Mouse (Mus musculus) layer of hippocampus, adult 11-12 months (tissue): ENCODE results near the gene Txlnb.
A peak's percentile ranks its signal among the peaks of the same experiment; 100 is the strongest.
"Not testable (repeated sequence)": the region's sequence is repeated elsewhere in the genome, so short reads cannot be mapped to it uniquely, and the experiment has no call there.

ENCODE experiments used
- DNase-seq: peaks from one replicate; pipeline ENCODE4 v3.0.0; 2022; ENCODE audit warnings: low spot score

Txlnb gene

DNA sequence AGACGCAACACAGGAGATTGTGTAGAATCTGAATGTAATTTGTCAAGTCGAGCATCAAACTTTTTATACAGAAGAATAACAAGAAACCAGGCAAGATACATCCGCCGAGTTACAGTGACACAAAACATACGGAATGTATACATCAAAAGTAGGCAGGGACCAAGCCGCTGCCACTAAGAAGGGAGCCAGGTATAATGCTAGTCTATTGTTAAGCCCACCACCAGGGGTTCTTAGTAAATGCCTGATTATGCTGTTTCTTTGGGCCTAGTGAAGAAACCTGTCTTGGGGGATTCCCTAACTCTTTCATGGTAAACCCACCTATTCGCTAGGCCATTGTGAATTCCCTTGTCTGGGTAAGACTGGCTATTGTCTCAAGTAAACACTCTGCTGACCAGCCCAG, 24.4 kb downstream of the Txlnb start:
- DNase-seq = not testable (repeated sequence)

DNA sequence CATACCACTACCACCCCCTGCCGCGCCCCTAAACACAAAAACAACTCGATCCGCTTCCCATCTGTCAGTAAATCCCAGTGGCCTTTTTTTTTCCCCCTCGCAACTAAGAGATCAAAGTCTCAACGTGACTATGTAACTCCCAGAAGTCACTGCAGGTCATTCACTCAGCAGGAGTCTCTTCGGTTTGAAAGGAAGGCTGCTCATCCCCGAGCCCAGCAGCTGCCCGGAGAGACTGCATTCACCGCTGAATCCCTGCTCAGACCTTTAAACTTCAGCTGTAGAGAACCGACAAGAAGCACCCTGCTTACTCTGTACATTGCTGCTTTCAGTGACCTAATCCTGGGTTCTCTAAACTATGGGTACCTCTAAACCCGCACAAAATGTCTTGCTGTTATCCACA, 31.4 kb downstream of the Txlnb start:
- no peak for DNase-seq

DNA sequence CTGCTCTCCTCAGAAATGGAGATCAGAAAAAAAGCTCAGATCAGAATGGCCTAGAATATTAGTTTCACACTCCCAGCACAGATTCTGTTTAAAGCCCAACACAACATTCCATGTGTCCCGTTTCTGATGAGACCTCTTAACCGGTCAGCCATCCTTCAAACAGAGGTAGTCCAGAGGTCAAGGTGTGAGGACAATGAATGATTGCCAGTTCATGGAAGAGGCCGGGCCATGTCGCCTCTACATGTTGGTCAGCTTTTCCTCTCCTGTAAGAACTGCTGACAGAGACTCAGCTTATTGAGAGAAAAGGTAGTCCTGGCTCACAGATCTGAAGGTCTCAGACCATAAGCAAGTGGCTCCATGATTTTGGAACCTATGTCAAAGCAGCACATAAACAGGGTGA, 33.2 kb downstream of the Txlnb start:
- DNase-seq = no peak

DNA sequence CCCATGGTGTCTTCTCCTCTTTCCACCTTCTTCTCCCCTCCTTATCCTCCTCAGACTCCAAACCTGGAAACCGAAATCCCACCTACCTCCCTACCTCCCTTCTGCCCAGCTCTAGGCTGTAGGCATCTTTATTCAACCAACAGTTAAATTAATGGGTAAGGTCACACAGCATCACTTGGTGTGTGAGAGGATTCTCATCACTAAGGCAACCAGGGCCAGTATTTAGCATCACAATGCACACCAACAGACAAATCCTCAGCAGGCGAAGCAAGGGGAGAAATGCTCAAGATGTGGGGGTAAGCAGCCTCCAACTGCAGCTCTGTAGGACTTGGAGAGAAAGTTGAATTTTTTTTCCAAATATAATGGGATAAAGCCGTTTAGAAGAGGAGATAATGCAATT, 35.0 kb downstream of the Txlnb start:
- DNase-seq = no peak

DNA sequence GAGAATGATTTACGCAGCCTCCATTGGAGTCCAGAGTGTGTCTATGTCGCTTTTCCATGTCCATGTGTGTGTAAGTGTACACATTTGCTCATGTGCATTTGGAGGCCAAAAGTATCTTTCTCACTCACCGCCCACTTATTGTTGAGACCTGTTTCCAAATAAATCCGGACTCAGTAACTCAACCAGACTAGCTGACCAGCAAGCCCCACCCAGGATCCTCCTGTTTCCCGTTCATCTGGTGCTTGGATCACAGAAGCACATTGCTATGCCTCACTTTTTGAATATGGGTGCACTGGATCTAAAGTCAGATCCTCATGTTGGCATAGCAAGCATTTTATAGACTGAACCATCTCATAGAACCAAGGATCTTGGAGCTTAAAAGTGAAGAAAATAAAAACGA, 39.0 kb downstream of the Txlnb start:
- DNase-seq = no peak

DNA sequence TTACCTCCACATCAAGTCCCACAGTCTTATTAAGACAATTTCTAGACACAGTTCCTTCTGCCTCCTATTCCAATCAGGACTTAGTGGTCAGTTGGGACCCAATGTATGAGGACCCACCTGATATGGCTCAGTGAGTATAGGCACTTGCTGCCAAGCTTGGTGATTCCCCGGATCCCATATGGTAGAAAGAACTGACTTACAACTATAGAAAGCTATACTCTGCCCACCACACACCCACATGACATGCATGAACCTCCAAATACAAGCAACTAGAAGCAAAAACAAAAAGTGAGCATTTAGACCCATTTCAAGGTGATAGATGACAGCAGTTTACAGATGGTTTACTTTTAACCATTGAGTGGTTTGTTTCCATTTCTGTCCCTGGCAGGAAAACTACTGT, 40.2 kb downstream of the Txlnb start:
- no peak for DNase-seq

DNA sequence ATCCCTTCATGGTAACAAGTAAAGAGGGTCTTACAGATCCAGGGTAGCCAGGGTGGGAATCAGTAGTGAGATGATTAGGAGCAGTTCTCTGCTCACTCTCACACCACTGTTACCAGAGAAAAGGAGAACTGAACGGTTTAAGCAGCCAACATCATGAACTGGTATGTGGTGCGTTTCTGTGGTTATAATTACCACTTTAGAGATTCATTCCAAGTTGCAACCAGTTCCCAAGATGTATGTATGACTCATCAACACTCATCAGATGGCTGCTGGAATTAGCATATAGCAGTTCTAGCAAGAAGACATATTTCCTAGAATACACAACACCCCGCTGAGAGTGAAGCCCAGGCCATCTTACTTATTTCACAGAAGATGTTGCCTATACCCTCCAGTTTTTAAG, 46.0 kb downstream of the Txlnb start:
- DNase-seq = no peak

DNA sequence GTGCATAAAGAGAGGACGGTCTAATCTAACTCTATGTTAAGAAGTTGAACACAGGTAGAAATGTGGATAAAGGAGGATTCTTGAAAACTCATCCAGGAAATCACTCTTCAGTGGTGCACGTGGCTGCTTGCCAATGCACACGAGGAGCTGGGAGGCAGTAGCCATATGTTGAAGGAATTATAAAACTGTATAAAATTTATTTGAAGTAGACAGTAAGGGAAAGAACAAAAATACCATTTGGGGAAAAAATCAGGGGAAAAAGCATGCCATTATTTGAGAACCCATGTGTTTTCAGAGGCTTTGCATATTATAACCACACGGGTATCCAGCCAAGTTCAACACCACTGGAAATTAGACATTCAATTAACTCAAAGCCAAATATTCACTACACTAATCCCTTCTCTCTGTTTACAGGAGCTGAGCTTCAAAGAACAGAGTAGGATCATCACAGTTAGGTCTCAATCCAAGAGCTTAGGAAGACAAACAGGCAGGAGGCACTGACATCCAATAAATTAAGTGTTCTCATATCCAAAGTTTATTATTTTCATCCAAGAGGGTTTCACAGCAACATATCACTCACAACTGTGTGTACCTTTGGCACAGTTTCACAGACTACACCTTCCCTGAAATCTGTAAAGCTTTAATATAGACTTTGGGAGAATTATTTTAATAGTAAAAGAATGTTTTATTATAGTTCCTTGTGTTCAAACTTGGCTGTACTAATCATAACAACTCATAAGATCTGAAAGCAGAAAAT, 48.9 kb downstream of the Txlnb start:
- peak; percentile 26 for DNase-seq

DNA sequence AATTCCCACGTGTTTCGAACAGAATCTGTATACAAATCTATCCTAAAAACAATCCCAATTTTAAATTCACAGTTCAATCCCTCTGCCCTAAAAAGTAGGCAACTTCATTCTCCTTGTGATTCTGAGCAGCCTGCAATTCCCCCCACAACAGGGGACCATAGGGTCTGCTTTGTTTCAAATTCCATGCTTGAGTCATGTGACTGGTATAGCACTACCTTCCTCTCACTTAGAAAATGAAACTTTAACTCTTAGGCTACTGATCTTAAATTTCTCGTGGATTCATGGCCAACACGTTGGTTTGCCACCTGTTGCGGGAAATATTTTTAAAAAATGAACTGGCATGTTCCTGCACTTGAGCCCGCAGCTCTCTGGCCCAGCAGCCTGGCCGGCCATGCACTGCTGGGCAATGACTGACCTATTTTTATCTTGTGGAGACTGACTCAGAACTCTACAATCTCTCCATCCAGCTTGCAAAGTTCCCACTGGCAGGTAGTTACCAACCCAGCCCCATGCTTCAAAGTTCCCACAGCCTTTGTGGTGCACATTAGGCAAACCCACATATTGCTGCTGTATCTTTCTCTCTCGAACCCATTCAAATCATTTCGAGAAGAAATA, 61.7 kb downstream of the Txlnb start:
- no peak for DNase-seq

DNA sequence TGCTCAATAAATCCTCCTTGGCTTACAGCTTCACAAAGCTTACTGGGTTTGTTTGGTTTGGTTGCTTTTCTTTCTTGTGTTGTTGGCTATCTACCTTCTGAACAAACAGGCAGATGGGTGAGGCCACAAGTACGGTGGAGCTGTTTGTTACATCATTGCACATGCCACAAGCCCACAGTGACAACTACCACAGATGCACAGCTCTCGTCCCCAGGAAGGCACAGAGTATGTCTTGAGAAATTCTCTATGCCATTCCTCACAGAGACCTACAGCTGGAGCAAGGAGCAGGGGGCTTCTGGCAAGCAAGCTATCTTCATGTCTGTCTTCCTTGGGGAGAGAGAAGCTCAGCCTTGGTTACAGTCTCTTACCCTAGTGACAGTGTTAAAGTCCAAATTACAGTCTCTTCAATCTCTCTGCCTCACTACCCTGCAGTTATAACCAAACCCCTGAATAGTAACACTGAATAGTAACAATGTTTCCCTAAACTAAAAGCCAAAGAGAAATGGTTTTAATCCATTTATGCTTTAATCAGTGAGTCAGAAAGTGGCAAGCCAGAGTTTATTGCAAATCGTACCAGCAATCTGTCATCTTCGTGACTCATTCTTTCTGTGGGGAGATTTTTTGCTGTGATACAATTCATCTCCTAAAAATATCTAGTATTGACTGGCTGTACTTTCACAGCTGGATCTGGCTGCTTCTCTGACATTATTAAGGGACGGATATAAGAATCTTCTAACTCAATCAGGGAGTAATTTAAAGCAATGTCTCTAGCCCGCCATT, 64.9 kb downstream of the Txlnb start:
- peak; percentile 20 for DNase-seq

DNA sequence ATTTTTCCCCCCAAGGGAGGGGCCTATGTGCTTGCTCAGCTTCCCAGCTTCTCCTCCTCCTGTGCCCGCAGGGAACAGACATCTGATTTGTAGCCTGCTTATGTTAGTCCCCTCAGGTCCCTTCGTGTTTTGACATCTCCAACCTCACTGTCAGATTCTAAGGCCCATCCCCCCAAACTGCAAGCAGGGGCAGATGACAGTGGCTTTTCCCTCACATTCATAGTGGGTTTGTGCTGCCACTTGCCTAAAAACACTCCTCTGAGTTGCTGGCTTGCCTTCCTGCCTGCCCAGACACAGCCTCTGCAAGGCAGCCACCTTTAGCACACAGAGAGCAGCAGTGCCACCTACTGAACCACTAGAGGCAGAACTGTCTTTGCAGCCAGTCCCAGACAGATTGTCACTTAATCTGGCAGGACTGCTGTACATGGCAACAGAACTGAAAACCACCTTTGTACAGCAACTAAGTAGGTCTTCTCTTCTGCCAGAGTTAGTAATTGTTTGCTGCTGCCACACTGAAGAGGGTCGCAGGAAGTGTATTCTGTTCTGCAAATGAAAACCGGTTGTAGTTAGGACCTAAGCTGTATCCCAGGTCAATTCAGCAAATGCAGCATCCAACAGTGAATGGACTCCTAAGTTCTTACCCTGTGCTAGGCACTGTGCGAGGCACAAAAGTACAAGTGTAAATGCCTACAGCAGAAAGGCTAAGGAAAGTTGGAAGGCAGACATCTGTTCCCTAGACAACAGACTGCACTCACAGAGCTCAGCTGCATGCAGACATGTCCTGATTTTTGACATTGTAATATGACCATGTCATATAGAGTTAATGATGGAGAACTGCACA, 74.0 kb downstream of the Txlnb start:
- peak; percentile 76 for DNase-seq

DNA sequence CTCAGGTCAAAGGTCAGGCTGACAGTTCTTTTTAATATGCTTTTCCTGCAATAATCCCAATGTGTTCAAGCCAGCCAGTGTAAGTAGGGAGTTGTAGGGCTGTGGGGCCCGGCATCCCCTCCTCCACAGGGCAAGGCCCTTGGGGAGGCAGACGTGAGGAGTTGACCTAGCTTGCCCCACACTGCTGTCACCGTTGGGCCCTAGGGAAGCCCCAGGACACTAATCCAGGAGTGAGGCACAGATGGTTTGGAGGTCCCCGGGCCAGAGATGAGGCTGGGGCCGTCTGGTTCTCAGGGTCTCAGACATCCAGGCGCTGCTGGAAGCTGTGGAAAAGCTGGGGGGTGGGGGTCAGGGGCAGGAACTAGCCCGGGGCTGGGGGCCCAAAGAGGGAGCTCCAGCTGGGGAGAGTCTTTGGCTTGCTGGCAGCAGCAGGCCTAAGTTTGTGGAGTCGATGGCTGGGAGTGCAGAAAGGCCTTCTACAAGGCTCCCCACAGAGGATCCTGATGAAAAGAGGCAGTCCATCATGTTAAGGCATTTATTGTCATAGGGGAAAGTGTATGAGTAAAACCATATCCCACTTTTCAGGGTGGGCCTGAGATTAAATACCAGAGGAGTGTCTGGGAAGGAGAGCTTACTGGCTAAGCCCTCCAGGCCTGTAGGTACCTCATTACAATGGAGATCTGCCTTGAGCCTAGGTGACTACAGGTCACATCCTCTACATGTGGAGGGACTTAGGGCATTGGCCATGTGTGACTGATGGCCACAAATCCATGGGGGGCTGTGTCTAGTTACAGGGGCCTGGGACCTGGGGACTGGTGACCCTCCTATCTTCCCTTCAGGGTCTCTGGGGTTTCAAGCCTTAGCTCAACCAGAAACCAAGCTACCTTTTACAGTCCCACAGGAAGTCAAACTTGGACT, 82.2 kb downstream of the Txlnb start:
- DNase-seq = no peak

DNA sequence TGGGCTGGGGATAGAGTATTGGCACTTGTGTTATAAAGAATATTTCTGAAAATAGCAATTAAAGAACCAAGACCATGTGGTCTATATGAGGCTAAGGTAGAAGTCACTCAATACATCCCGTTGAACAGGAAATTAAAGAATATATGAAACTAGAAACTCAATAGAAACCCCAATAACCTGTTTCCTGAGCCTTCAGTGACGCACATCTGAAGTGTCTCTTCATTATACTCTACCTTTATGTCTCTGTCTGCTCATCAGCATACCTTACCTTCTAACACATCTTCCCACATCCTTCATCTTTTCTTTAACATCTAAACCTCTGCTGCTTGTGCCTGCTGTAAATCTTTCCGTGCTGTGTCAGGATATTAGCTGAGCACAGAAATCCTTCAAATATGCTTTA, 84.0 kb downstream of the Txlnb start:
- DNase-seq = no peak

DNA sequence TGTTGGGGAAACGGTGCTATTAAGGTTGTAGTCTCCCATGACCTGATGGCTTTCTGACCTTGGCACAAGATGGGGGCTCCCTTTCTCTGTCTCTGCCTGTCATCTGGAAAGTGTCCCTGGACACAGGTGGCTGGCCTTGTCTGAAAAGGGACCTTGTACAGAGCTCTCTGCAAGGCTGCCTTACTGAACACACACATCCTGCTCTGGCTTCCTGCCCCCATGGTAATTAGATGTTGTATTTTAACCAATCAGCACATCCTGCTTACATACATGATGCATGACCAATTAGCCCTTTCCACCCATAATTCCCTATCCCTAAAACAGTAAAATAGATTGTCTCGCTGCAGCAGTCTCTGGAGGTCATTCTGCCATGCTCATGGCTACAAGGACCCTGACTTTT, 84.7 kb downstream of the Txlnb start:
- no peak for DNase-seq
